Mouse (Mus musculus): ENCODE data around the gene Tbc1d30.

DNA sequence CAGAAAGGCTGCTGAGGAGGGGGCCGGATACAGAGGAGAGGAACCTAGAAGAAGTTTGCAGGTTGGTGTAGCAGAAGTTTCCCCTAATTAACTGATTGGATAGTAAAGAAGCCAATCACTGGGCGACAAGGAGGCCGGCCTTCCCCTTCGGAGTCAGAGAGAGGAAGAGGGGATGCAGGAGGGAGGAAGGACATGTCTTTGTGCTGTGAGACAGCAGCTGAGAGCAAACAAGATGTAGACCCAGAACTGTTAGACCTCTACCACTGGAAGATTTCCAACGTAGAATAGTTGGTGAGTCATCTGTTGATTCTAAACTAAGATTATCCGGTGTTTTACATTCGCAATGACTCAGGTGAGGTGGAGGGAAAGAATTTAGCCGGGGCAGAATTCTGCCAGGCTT is 57.2 kb downstream of the Tbc1d30 start:
- TF ChIP-seq GATA1 (IDR thresholded peaks at IDR 0.05; ENCODE audit: borderline replicate concordance, low read length) = no peak
- TF ChIP-seq FLI1 (IDR thresholded peaks at IDR 0.05; ENCODE audit: low read length) = no peak
